Mouse (Mus musculus): ENCODE results near the gene Was.
"Not testable (repeated sequence)": the region's sequence is repeated elsewhere in the genome, so short reads cannot be mapped to it uniquely, and the experiment has no call there.

The Was gene

GRCm38 (mm10) chrX:8074430-8075014, 15.8 kb downstream of the Was start, which contains the start of gene Suv39h1:
Gene Suv39h1, minus strand, starts transcription at chrX:8074760.
- DNase-seq (ENCODE audit: low spot score): peak; percentile 81

DNA sequence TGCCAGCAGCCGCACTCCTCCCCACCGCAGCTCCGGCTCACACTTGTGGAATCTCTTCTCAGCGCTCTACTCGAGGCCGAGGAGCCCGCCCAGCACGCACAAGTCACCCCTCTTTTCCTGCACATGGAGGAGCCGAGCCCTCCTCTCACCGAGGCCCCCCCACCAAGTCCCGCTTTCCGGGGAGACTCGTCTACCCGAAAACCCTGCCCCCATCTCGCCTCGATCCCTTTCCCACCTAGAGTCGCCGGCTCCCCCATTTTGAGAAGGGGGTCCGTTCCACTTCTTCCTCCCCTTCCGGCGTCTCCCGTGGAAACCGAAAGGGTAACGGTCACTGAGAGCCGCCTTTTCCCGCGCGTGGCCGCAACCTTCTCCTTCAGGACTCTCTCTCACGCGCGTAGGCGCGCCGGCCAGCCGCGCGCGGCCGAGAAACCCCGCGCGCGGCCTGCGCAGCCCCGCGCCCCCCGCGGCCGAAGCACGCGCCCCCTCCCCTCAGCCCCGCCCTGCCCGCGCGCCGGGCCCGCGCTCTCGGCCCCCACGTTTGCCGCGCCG, 16.3 kb downstream of the Was start:
- peak; percentile 15 for DNase-seq (ENCODE audit: low spot score)

DNA sequence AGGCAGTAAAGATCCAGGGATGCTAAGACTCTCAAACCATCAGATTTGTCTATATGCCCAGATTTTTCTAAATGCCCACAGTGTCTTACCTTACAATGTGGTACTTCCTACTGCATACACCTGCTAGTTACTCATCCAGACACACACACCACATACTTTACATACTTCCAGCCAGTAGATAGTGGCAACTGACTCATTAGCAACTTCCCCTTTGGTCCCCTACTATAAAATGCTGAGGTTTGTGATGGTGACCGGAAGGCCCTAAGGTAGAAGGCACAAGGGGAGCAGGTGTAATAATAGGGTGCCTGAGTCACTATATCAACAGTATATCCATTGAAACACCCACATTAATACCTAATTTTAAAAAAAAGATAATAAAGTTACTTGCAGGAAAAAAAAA, 21.1 kb downstream of the Was start:
- no peak for DNase-seq (ENCODE audit: low spot score)

GRCm38 (mm10) chrX:8051044-8051781, 39.1 kb downstream of the Was start:
- not testable (repeated sequence) for DNase-seq (ENCODE audit: low spot score)

DNA sequence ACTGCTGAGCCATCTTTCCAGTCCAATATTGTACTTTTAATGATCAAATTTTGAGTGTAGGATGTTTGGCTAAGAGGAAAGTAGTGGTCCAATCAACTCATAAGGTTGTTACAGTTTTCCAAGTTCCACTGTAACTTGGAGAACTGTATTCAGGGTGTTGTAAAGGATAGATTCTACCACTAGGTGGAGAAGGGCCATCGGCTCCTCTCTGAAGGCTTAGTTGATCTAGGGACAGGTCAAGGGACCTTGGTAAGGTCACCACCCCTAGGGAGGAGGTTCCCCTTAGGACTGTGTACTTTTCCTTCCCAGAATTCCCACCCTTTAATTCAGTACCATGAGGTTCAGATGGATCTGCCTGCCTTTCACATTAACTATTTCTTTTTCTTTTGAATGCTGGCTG, 57.3 kb downstream of the Was start:
- DNase-seq (ENCODE audit: low spot score): no peak
